Mouse (Mus musculus) heart, embryonic 15.5 days (tissue): Measurements from ENCODE around the gene Sec31b. TPM values are rescaled to one million over a fixed set of nuclear protein-coding genes. Genes with fewer than 3 reads are reported as not detected.

Experiments used
- polyA plus RNA-seq: library from polyadenylated mRNA; unstranded; fragments of >200 nt; fragmentation: Nextera tagmentation; extraction: Ambion mirVana; gene quantifications from 2 replicates; pipeline ENCODE4 v1.2.1, GENCODE M21; 2015

Gene Sec31b
- polyA plus RNA-seq, 1 experiment from 2014 or later = 1.7 TPM

Other genes with a start within 250 kb of the Sec31b start
- gene Scd4, start 212.8 kb downstream of the Sec31b start, polyA plus RNA-seq = 2.5 TPM in 2 replicates
- gene Scd1, start 138.0 kb downstream of the Sec31b start, polyA plus RNA-seq = 0.93 and 1.8 TPM in 2 replicates
- gene Wnt8b, start 52.4 kb downstream of the Sec31b start, polyA plus RNA-seq = not detected in 2 replicates
- not detected in 2 replicates for gene Gm20538, start 7.0 kb upstream of the Sec31b start, polyA plus RNA-seq
- gene Ndufb8, start 9.6 kb upstream of the Sec31b start, polyA plus RNA-seq = 947 and 1,069 TPM in 2 replicates
- 20.1 and 23.4 TPM in 2 replicates for gene Hif1an, start 17.0 kb upstream of the Sec31b start, polyA plus RNA-seq
- not detected in 2 replicates for gene Pax2, start 210.2 kb upstream of the Sec31b start, polyA plus RNA-seq